Mouse (Mus musculus): Measurements from ENCODE around the gene Nhlh2. TPM values are rescaled to one million over a fixed set of nuclear protein-coding genes. Genes with fewer than 3 reads are reported as not detected.

The Nhlh2 gene
- total RNA-seq, 1 experiment from 2014 or later = not detected

Other genes starting within 250 kb of the Nhlh2 start
- gene Mab21l3, start 161.1 kb upstream of the Nhlh2 start, total RNA-seq (2017) = not detected in 2 replicates
- gene Slc22a15, start 85.6 kb upstream of the Nhlh2 start, total RNA-seq (2017) = 6.7 and 7.7 TPM in 2 replicates
- gene Casq2, start 76.3 kb downstream of the Nhlh2 start, total RNA-seq (2017) = not detected in 2 replicates
- 4.3 and 5.4 TPM in 2 replicates for gene Vangl1, start 194.6 kb downstream of the Nhlh2 start, total RNA-seq (2017)